Mouse (Mus musculus) layer of hippocampus, adult 9-10 months (tissue): ENCODE measurements around the gene Ucn2.

Experiments
- DNase-seq: peaks from one replicate; pipeline ENCODE4 v3.0.0; 2022; ENCODE audit warnings: low spot score

Ucn2 gene

DNA sequence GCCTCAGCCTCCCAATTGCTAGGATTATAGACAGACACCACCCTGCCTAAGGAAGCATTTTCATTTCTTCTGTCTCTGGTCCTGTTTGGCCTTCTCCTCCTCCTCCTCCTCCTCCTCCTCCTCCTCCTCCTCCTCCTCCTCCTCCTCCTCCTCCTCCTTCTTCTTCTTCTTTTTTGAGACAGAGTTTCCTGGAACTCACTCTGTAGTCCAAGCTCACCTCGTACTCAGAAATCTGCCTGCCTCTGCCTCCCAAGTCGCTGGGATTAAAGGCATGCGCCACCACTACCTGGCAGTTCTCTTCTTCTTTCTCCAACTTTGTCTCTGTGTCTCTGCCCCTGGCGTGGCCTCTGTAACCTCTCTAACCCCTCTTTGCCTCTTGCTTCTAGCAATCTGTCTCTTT is at the start of gene Ucn2:
Gene Ucn2 (plus strand): TSS at position 301 of the 400 bp plus-strand sequence.
- no peak for DNase-seq

DNA sequence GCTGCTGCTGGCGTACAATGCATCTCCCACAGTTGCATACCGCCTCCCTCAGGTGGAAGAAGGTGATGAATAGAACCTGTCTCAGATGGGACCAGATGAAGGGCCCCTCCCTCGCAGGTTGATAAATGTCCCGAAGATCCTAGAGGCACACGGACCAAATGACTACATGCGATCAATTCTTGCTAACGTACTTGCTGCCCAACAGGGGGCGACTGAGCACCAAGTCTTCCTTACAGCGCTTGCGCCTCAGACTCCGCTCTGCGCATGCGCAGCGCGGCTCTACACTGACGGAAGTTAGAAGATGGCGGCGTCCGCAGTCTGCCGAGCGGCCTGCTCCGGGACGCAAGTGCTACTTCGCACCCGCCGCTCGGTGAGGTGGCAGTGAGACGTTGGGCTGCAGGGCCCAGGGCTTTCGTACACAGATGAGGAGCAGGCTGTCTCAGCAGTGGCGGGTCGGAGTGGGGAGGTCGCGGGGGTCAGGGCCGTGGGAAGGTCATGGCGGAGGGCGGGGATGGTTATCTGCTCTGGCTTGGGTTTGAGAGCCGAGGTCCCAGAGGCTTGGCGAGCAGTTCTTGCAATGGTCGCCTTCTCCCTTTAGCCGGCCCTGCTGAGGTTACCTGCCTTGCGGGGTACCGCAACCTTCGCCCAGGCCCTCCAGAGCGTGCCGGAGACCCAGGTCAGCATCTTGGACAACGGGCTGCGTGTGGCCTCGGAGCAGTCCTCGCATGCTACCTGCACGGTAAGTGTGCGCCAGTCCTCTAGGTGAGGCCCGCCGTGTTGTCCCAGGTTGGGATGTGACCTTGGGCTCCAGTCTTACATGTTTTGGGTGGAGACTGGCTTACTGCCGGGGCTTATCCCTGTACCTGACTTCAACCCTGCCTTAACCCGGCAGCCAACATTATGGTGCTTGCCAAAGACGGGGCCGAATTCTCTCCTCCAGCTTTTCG is 49.1 kb upstream of the Ucn2 start, which contains the start of gene Uqcrc1:
Gene Uqcrc1 (plus strand): TSS at position 216 of the 947 bp plus-strand sequence.
- peak; percentile 78 for DNase-seq

GRCm38 (mm10) chr9:108945111-108945510 is 40.7 kb upstream of the Ucn2 start:
- no peak for DNase-seq

GRCm38 (mm10) chr9:108945608-108946007 is 40.2 kb upstream of the Ucn2 start:
- DNase-seq: no peak

- DNase-seq: no peak
Measured at GRCm38 (mm10) chr9:108949231-108949966, 36.4 kb upstream of the Ucn2 start.

DNA sequence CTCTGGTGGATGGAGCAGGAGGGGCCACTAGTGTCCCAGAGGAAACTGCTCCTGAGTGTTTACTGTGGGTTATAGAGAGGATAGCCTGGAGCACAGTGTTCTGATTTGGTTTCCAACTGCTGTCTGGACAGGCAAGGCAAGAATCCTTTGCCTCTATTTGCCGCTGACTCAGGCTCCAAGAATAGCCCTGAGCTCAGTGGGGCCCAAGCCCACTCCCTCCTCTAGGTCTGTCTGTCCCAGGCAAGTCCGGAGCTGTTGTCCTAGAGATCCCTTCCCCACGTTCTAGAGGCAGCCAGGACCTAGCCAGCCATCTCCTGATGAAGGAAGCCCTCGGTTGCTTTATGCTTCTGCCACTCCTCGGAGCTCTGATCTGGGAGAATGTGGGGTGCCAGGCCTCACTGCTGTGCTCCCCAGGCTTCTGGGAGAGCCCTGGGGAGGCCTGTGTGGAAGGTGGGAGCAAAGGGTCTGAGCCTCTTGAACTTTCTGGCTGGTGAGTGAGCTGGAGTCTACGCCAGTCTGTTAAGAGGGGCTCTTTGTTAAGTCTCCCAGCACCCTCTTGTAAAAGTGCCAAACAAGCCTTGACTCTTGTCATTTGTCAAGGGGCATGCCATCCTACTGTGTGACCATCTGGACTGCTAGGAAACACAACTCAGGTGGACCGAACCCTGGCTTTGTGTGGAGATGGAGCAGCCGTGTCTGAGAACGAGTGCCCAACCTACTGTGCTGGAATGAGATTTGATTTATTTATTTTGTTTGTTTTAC is 35.7 kb upstream of the Ucn2 start:
- DNase-seq: no peak

GRCm38 (mm10) chr9:108953081-108953636 is 32.7 kb upstream of the Ucn2 start, which contains the start of gene Col7a1:
Gene Col7a1 (plus strand): TSS chr9:108953586.
- no peak for DNase-seq

- DNase-seq: no peak
Measured at GRCm38 (mm10) chr9:108955241-108955640, 30.6 kb upstream of the Ucn2 start.

- DNase-seq: no peak
Measured at GRCm38 (mm10) chr9:108955846-108956245, 30.0 kb upstream of the Ucn2 start.

DNA sequence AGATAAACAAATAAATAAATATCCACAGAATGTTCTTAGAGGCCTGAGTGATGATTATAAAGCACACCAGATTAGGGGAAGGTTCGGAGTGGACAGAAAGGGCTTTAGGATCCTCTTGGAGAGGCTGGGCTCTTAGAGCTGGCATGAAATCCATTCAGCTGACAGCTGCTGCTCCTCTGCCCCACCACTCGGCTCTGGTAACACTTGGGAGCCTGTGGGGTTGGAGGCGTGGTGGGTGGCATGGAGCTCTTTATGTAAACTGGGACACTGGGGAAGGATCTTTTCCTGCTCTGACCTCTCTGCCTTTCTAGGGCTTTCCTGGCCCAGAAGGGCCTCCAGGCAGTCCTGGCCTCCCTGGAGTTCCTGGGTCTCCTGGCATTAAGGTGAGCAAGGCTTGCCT is 22.2 kb upstream of the Ucn2 start:
- DNase-seq: no peak

- no peak for DNase-seq
Measured at GRCm38 (mm10) chr9:108964338-108964737, 21.5 kb upstream of the Ucn2 start.

- DNase-seq: no peak
Measured at GRCm38 (mm10) chr9:108970623-108971022, 15.2 kb upstream of the Ucn2 start.

DNA sequence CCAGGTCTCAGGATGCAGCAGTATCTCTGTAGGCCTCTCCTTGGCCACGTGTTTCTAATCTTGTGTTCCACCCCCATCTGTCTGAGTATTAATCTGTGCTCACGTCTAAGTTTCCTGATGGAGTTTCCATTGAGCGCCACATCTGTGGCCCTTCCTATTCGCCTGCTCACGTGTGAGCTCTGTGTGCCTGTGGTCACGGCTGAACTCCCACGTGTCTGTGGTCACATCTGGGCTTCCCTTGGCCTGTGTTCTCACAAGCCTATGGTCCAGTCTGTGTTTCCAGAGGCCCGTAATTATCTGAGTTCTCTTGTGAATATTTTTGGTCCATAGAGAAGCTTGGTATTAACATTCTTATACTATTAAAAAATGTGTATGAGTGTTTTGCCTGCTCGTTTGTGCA is 9.3 kb upstream of the Ucn2 start:
- DNase-seq: no peak

GRCm38 (mm10) chr9:108977966-108978365 is 7.8 kb upstream of the Ucn2 start:
- DNase-seq: no peak

DNA sequence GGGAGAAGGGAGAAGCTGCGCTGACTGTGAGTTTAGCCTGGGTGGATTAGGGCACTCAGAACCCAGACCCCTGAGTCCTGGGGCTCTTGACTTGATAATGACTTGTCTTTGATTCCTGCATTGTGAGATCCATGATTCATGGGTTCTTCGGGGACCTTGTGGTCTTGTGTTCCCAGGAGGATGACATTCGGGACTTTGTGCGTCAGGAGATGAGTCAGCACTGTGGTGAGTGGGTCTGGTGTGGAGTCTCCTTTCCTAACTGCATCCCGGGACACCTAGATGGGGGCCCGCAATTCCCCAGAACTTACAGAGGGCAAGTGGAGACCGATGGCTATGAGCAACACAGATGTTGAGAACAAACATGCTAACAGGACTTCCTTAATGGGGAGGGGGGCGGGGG is 3.3 kb upstream of the Ucn2 start:
- DNase-seq: no peak

DNA sequence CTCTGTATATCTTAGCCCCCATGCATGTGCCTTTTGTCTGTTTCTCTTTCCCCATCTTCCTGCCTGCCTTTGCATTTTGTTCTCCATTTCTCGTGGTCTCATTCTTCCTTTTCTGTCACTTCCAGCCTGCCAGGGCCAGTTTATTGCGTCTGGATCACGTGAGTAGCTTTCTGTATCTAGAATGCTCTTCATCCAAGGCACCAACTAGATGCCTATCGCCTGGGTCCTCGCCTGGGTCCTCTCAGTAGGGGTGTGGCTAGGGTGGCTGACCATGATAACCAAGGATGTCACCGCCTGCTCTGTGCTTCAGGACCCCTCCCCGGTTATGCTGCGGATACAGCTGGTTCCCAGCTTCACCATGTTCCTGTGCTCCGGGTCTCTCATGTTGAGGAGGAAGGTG is 2.6 kb upstream of the Ucn2 start:
- no peak for DNase-seq

DNA sequence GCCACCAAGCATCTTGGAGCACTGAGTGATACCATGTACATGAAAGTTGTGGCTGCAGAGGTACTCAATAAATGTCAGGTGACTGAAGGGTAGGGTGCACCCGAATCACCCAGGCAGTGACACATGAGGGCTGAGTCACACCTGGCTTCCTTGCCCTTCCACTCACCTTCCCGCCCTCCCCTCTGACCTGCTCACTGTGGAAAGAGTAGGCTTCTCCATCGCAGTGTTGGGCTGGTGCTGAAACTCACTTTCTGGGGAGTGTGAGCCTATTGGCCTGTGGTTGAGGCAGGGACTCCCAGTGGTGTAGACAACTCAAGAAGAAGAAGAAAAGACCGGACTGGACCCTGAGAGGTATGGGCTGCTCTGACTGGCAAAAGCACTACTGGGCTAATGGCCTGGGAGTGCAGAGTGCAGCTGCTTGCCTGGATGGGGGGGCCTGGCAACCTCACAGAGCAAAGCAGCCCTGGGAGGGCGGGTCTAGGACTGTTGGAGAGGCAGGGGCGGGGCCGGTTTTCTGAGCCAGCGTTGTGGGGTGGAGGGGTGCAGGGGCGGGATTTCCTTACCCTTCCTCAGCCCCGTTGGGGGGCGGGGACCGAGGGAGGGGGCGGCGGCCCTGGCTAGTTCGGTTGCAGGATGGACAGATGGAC is 2.0 kb downstream of the Ucn2 start:
- DNase-seq: no peak

GRCm38 (mm10) chr9:108989802-108990461 is 4.1 kb downstream of the Ucn2 start:
- no peak for DNase-seq

- DNase-seq: no peak
Measured at GRCm38 (mm10) chr9:108990462-108990820, 4.6 kb downstream of the Ucn2 start.

- DNase-seq: peak; percentile 97
Measured at GRCm38 (mm10) chr9:108991428-108992084, 5.7 kb downstream of the Ucn2 start, which contains the start of gene Pfkfb4. Gene Pfkfb4 (plus strand): TSS chr9:108991778.
